Mouse (Mus musculus): Measurements from ENCODE around the gene Cdk15. TPM values are rescaled to one million over a fixed set of nuclear protein-coding genes. Genes with fewer than 3 reads are reported as not detected.

Cdk15 gene
- polyA plus RNA-seq, 1 experiment: not detected

DNA sequence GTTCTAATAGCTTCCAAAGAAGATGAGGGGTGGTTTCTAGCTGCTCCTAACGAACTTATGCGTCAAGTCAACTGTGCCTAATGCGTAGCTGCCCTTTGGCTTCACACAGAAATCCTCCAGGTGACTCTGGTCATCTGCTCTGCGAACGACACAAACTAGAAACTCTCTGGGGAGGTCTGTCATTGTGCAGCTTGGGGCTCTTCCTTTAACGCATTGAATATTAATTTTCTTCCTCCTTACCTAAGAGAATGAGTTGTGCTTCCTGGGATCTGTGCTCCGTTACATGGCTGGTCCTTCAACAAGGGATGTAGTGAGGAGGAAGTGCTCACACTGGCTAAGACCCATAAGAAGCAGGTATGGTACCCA lies 112.6 kb downstream of the Cdk15 start:
- Histone ChIP-seq H3K36me3 (ENCODE audit: control insufficient read depth, insufficient read depth, low read length, poor library complexity, severe bottlenecking) (no peaks in the 10 kb centered on the region), H3K9ac (ENCODE audit: low read depth, poor library complexity, severe bottlenecking) (no peak overlapping the region), H3K27ac (ENCODE audit: insufficient read depth, low read length) (no peak overlapping the region), H3K27me3 (ENCODE audit: control insufficient read depth, insufficient read depth, low read length, poor library complexity, severe bottlenecking) (no peaks in the 10 kb centered on the region), H3K9me3 (replicated peaks; ENCODE audit: control insufficient read depth, insufficient read depth, low read length, poor library complexity, severe bottlenecking) (no peaks in the 10 kb centered on the region), H3K4me1 (ENCODE audit: control insufficient read depth, insufficient read depth, low read length) (no peaks in the 10 kb centered on the region), H3K4me3 (ENCODE audit: low read depth, low read length) (no peak overlapping the region)
- no peak for TF ChIP-seq CTCF (IDR thresholded peaks at IDR 0.05; ENCODE audit: low read depth, low read length)
- no peak for TF ChIP-seq EP300 (IDR thresholded peaks at IDR 0.05; ENCODE audit: insufficient read depth, low read depth, low read length)
- no peak for TF ChIP-seq POLR2A (IDR thresholded peaks at IDR 0.05; ENCODE audit: insufficient read depth, low read length)

GRCm38 (mm10) chr1:59370355-59370950 lies 113.7 kb downstream of the Cdk15 start:
- Histone ChIP-seq H3K9ac (ENCODE audit: low read depth, poor library complexity, severe bottlenecking) (no peak overlapping the region), H3K27ac (ENCODE audit: insufficient read depth, low read length) (no peak overlapping the region), H3K9me3 (replicated peaks; ENCODE audit: control insufficient read depth, insufficient read depth, low read length, poor library complexity, severe bottlenecking) (peaks cover 4% of the 10 kb centered on the region; the same call in 1 of the 2 replicates), H3K4me3 (ENCODE audit: low read depth, low read length) (no peak overlapping the region), H3K4me1 (ENCODE audit: control insufficient read depth, insufficient read depth, low read length) (no peaks in the 10 kb centered on the region), H3K27me3 (ENCODE audit: control insufficient read depth, insufficient read depth, low read length, poor library complexity, severe bottlenecking) (no peaks in the 10 kb centered on the region), H3K36me3 (ENCODE audit: control insufficient read depth, insufficient read depth, low read length, poor library complexity, severe bottlenecking) (no peaks in the 10 kb centered on the region)
- TF ChIP-seq EP300 (IDR thresholded peaks at IDR 0.05; ENCODE audit: insufficient read depth, low read depth, low read length) (no peak), CTCF (IDR thresholded peaks at IDR 0.05; ENCODE audit: low read depth, low read length) (no peak), POLR2A (IDR thresholded peaks at IDR 0.05; ENCODE audit: insufficient read depth, low read length) (no peak)

GRCm38 (mm10) chr1:59376021-59376548 lies 119.4 kb downstream of the Cdk15 start:
- peak overlapping the region; percentile 91 for H3K27ac ChIP-seq (ENCODE audit: insufficient read depth, low read length)
- no peaks in the 10 kb centered on the region for H3K36me3 ChIP-seq (ENCODE audit: control insufficient read depth, insufficient read depth, low read length, poor library complexity, severe bottlenecking)
- H3K4me1 ChIP-seq (ENCODE audit: control insufficient read depth, insufficient read depth, low read length): peaks cover 2% of the 10 kb centered on the region
- TF ChIP-seq POLR2A (IDR thresholded peaks at IDR 0.05; ENCODE audit: insufficient read depth, low read length) (no peak), CTCF (IDR thresholded peaks at IDR 0.05; ENCODE audit: low read depth, low read length) (no peak), EP300 (IDR thresholded peaks at IDR 0.05; ENCODE audit: insufficient read depth, low read depth, low read length) (peak; percentile 94)
- H3K27me3 ChIP-seq (ENCODE audit: control insufficient read depth, insufficient read depth, low read length, poor library complexity, severe bottlenecking): no peaks in the 10 kb centered on the region
- H3K9ac ChIP-seq (ENCODE audit: low read depth, poor library complexity, severe bottlenecking): no peak overlapping the region
- H3K4me3 ChIP-seq (ENCODE audit: low read depth, low read length): no peak overlapping the region
- H3K9me3 ChIP-seq (replicated peaks; ENCODE audit: control insufficient read depth, insufficient read depth, low read length, poor library complexity, severe bottlenecking): peaks cover 4% of the 10 kb centered on the region; the same call in 1 of the 2 replicates

GRCm38 (mm10) chr1:59376557-59376956 lies 119.9 kb downstream of the Cdk15 start:
- TF ChIP-seq POLR2A (IDR thresholded peaks at IDR 0.05; ENCODE audit: insufficient read depth, low read length): no peak
- peak; percentile 88 for TF ChIP-seq EP300 (IDR thresholded peaks at IDR 0.05; ENCODE audit: insufficient read depth, low read depth, low read length)
- Histone ChIP-seq H3K27me3 (ENCODE audit: control insufficient read depth, insufficient read depth, low read length, poor library complexity, severe bottlenecking) (no peaks in the 10 kb centered on the region), H3K4me3 (ENCODE audit: low read depth, low read length) (no peak overlapping the region), H3K4me1 (ENCODE audit: control insufficient read depth, insufficient read depth, low read length) (peaks cover 2% of the 10 kb centered on the region), H3K9ac (ENCODE audit: low read depth, poor library complexity, severe bottlenecking) (no peak overlapping the region), H3K27ac (ENCODE audit: insufficient read depth, low read length) (peak overlapping the region; percentile 91), H3K9me3 (replicated peaks; ENCODE audit: control insufficient read depth, insufficient read depth, low read length, poor library complexity, severe bottlenecking) (peaks cover 4% of the 10 kb centered on the region; the same call in 1 of the 2 replicates), H3K36me3 (ENCODE audit: control insufficient read depth, insufficient read depth, low read length, poor library complexity, severe bottlenecking) (no peaks in the 10 kb centered on the region)

GRCm38 (mm10) chr1:59377312-59377711 lies 120.6 kb downstream of the Cdk15 start:
- H3K9ac ChIP-seq (ENCODE audit: low read depth, poor library complexity, severe bottlenecking): no peak overlapping the region
- H3K4me3 ChIP-seq (ENCODE audit: low read depth, low read length): no peak overlapping the region
- H3K4me1 ChIP-seq (ENCODE audit: control insufficient read depth, insufficient read depth, low read length): peaks cover 2% of the 10 kb centered on the region
- peak overlapping the region; percentile 91 for H3K27ac ChIP-seq (ENCODE audit: insufficient read depth, low read length)
- H3K9me3 ChIP-seq (replicated peaks; ENCODE audit: control insufficient read depth, insufficient read depth, low read length, poor library complexity, severe bottlenecking): peaks cover 4% of the 10 kb centered on the region; the same call in 1 of the 2 replicates
- no peaks in the 10 kb centered on the region for H3K27me3 ChIP-seq (ENCODE audit: control insufficient read depth, insufficient read depth, low read length, poor library complexity, severe bottlenecking)
- TF ChIP-seq POLR2A (IDR thresholded peaks at IDR 0.05; ENCODE audit: insufficient read depth, low read length) (no peak), EP300 (IDR thresholded peaks at IDR 0.05; ENCODE audit: insufficient read depth, low read depth, low read length) (peak; percentile 96), CTCF (IDR thresholded peaks at IDR 0.05; ENCODE audit: low read depth, low read length) (no peak)
- no peaks in the 10 kb centered on the region for H3K36me3 ChIP-seq (ENCODE audit: control insufficient read depth, insufficient read depth, low read length, poor library complexity, severe bottlenecking)

DNA sequence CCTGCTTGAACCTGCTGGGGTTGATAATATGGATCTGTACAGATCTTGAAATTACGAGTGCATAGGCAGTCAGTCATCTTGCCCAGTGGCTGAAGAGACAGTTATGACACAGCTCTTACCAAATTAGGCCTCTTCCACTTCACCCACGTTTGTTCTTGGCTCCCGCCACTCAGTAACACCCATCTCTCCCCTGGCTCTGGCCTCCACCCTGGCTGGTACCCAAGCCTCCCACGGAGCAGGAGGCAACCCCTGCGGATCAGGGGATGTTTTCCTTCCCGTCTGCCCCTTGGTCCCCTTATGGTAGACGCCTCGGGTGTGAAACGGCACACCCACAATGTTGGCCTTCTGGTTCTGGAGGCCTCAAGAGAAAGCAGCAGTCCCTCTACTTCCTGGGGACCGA lies 124.2 kb downstream of the Cdk15 start:
- no peak overlapping the region for H3K27ac ChIP-seq (ENCODE audit: insufficient read depth, low read length)
- no peak for TF ChIP-seq CTCF (IDR thresholded peaks at IDR 0.05; ENCODE audit: low read depth, low read length)
- TF ChIP-seq POLR2A (IDR thresholded peaks at IDR 0.05; ENCODE audit: insufficient read depth, low read length): no peak
- TF ChIP-seq EP300 (IDR thresholded peaks at IDR 0.05; ENCODE audit: insufficient read depth, low read depth, low read length): no peak
- H3K9me3 ChIP-seq (replicated peaks; ENCODE audit: control insufficient read depth, insufficient read depth, low read length, poor library complexity, severe bottlenecking): no peaks in the 10 kb centered on the region
- H3K4me3 ChIP-seq (ENCODE audit: low read depth, low read length): no peak overlapping the region
- no peak overlapping the region for H3K9ac ChIP-seq (ENCODE audit: low read depth, poor library complexity, severe bottlenecking)
- H3K27me3 ChIP-seq (ENCODE audit: control insufficient read depth, insufficient read depth, low read length, poor library complexity, severe bottlenecking): no peaks in the 10 kb centered on the region
- H3K36me3 ChIP-seq (ENCODE audit: control insufficient read depth, insufficient read depth, low read length, poor library complexity, severe bottlenecking): no peaks in the 10 kb centered on the region
- H3K4me1 ChIP-seq (ENCODE audit: control insufficient read depth, insufficient read depth, low read length): peaks cover 4% of the 10 kb centered on the region
